Mouse (Mus musculus) mature B cell (primary cell): Measurements from ENCODE around the gene Paox.

Source experiments
- in situ Hi-C: fragments of 300-500 bp; cut with MboI; formaldehyde crosslinking; loops from 2 replicates; pipeline ENCODE4 v1.14.3; 2019

Paox gene

GRCm38 (mm10) chr7:140120484-140120883 lies 4.9 kb downstream of the Paox start:
- in situ Hi-C loops = no loop called here

- in situ Hi-C loops = no loop called here
Measured at GRCm38 (mm10) chr7:140121338-140121910, 5.8 kb downstream of the Paox start.

- in situ Hi-C loops = no loop called here
Measured at GRCm38 (mm10) chr7:140122765-140123164, 7.2 kb downstream of the Paox start.

GRCm38 (mm10) chr7:140124382-140124781 lies 8.8 kb downstream of the Paox start:
- in situ Hi-C loops = no loop called here

- in situ Hi-C loops = loop anchor here (25.0 kb wide), 1 partner anchor 888 kb away; the partner anchor contains the start of gene Pwwp2b
Measured at GRCm38 (mm10) chr7:140125278-140126021, 9.9 kb downstream of the Paox start.

- in situ Hi-C loops = loop anchor here (25.0 kb wide), 1 partner anchor 889 kb away; the partner anchor contains the start of gene Pwwp2b
Measured at GRCm38 (mm10) chr7:140126022-140126350, 10.4 kb downstream of the Paox start.

GRCm38 (mm10) chr7:140126934-140127333 lies 11.3 kb downstream of the Paox start:
- in situ Hi-C loops = loop anchor here (25.0 kb wide), 1 partner anchor 890 kb away; the partner anchor contains the start of gene Pwwp2b

- in situ Hi-C loops = loop anchor here (25.0 kb wide), 1 partner anchor 891 kb away; the partner anchor contains the start of gene Pwwp2b
Measured at GRCm38 (mm10) chr7:140127911-140128310, 12.3 kb downstream of the Paox start.

- in situ Hi-C loops = loop anchor here (25.0 kb wide), 1 partner anchor 895 kb away; the partner anchor contains the start of gene Pwwp2b
Measured at GRCm38 (mm10) chr7:140132184-140132583, 16.6 kb downstream of the Paox start.

- in situ Hi-C loops = loop anchor here (25.0 kb wide), 1 partner anchor 897 kb away; the partner anchor contains the start of gene Pwwp2b
Measured at GRCm38 (mm10) chr7:140134033-140134432, 18.4 kb downstream of the Paox start.

- in situ Hi-C loops = loop anchor here (25.0 kb wide), 1 partner anchor 898 kb away; the partner anchor contains the start of gene Pwwp2b
Measured at GRCm38 (mm10) chr7:140135106-140135770, 19.6 kb downstream of the Paox start.

- in situ Hi-C loops = loop anchor here (25.0 kb wide), 1 partner anchor 900 kb away; the partner anchor contains the start of gene Pwwp2b
Measured at GRCm38 (mm10) chr7:140137135-140138020, 21.8 kb downstream of the Paox start, which contains the start of gene Mtg1. Gene Mtg1, plus strand, starts transcription at chr7:140137564.

GRCm38 (mm10) chr7:140138021-140138310 lies 22.4 kb downstream of the Paox start:
- in situ Hi-C loops = loop anchor here (25.0 kb wide), 1 partner anchor 901 kb away; the partner anchor contains the start of gene Pwwp2b

- in situ Hi-C loops = loop anchor here (25.0 kb wide), 1 partner anchor 904 kb away; the partner anchor contains the start of gene Pwwp2b
Measured at GRCm38 (mm10) chr7:140141350-140141749, 25.8 kb downstream of the Paox start.

GRCm38 (mm10) chr7:140144550-140144949 lies 29.0 kb downstream of the Paox start:
- in situ Hi-C loops = loop anchor here (25.0 kb wide), 1 partner anchor 907 kb away; the partner anchor contains the start of gene Pwwp2b

- in situ Hi-C loops = no loop called here
Measured at GRCm38 (mm10) chr7:140153383-140153782, 37.8 kb downstream of the Paox start.

- in situ Hi-C loops = no loop called here
Measured at GRCm38 (mm10) chr7:140153829-140154217, 38.2 kb downstream of the Paox start.

- in situ Hi-C loops = no loop called here
Measured at GRCm38 (mm10) chr7:140154218-140154927, 38.8 kb downstream of the Paox start, which contains the start of gene Sprn. Gene Sprn, minus strand, starts transcription at chr7:140154877.

- in situ Hi-C loops = no loop called here
Measured at GRCm38 (mm10) chr7:140160363-140160762, 44.8 kb downstream of the Paox start.

- in situ Hi-C loops = no loop called here
Measured at GRCm38 (mm10) chr7:140164664-140165063, 49.1 kb downstream of the Paox start, which contains the start of gene Olfr522. Gene Olfr522, minus strand, starts transcription at chr7:140164764.
